Mouse (Mus musculus): ENCODE data around the gene Sac3d1. TPM values are rescaled to one million over a fixed set of nuclear protein-coding genes. Genes with fewer than 3 reads are reported as not detected.

Sac3d1 gene
- total RNA-seq, 2 experiments from 2014 or later = 14.8 to 16.2 TPM

DNA sequence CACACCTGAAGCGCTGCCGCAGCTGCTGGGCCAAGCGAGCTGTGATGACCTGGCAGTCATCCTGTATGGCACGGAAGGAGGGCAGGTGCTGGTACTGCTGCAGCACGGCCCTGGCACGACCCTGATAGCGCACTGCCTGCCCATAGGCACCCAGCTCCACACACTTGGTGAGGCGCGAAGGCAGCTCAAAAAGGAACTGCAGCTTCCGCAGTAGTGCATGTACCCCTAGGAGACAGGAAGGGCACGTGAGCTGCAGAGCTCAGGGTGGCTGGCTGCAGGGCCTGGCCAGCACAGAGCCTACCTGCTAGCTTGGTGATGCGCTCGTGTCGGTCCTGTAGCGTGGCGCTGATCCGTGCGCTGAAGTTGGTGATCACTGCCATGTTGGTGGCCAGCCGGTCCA, 47.2 kb downstream of the Sac3d1 start:
- no peak for DNase-seq (ENCODE audit: low spot score in 2 of 2)

DNA sequence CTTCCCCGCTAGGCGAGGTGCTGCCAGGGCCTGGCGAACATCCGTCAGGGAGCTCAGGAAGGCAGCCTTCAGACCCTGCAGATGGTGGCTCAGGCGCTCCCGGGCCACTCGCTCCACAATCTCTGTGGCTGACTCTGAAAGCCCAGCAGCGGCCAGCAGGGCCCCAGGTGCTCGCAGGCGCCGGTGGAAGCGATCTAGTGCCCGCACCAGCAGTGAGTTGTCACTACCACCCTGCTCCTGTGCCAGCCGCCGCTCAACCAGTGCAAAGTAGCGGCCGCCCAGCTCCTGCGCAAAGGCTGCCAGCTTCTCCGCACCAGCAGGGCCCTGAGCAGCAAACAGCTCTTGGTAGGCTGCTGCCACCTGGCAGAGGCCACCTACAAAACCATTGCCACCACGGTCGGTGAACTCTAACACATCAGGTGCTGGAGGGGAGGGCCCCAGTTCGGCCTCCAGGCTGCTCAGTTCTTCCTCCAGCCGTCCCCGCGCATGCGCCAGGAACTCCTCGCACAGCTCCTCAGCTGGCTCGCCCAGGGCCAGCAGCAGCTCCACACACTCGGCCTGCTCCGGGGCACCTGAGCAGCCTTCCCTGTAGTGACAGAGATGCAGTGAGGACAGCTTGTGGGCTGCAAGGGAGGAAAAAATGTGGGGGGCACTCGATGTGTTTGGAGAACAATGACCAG, 47.7 kb downstream of the Sac3d1 start:
- no peak for DNase-seq (ENCODE audit: low spot score in 2 of 2)

DNA sequence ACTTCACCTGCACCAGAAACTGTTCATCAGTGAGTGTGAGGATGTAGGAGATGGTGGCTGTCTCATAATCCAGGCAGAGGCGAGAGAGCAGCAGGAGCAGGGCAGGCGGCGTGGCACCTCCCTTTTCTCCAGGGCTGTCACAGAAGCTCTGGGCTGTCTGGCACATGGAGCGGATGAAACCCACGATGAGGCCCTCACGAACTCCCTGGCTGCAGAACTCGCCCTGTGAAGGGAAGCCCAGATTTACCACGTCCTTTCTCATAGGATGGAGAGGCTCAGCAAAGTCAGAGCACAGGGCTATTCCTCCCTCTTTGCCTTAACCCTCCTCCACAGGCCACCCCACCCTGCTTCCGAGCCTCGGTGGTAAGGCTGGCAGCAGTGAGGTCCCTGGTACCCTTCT, 48.6 kb downstream of the Sac3d1 start:
- no peak for DNase-seq (ENCODE audit: low spot score in 2 of 2)

DNA sequence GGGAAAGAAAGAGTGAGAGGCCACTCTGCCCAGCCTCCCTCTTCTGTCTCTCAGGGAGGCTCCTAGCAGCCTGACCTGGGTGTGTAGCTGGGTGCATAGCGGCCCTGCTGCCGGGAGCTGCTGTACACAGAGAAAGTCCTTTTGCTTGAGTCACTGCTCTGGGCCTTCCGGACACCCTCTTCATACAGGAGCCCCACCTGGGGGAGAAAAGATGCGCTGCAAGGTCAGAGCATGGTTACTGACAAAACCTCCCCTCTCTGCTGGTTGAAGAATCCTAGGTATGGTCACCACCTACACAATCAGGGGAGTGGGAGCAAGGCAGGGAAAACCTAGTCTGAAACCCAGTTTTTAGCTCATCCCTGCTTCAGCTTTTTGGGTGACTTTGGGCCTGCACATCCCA, 49.5 kb downstream of the Sac3d1 start:
- no peak for DNase-seq (ENCODE audit: low spot score in 2 of 2)

DNA sequence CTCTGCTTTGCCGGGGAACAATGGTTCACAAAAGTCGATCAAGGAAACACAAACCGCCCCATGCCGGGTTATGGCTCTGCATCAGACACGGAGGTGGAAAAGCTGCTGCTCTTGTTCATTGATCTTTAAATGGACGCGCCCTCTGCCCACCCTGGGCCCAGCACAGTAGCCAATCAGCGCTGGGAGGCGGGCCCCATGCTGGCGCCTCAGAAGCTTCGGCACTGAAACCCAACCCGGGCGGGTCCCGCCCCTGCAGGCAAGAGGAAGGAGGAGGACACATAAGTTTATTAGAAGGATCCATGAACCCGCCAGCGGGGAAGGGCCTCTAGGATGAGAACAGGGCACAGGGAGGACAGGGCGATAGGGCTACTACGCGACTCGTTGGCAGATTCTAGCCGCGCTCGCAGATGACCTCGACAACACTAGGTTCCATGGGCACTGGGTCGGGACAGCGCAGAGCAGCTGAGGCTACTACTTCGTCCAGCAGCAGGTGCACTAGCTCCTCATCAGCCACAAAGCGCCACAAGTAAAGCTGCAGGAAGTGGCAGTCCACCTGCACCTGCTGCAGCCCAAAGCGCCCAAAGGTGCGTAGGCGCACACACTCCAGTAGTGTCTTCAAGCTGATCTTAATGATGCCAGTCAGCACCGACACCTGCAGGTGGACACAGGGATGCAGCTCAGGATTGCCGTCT, 50.6 kb downstream of the Sac3d1 start, which contains the start of gene Tm7sf2:
Tm7sf2 (minus strand) TSS at position 650 of the 692 bp plus-strand sequence.
- DNase-seq (ENCODE audit: low spot score in 2 of 2) = peak; percentile 85 to 91

DNA sequence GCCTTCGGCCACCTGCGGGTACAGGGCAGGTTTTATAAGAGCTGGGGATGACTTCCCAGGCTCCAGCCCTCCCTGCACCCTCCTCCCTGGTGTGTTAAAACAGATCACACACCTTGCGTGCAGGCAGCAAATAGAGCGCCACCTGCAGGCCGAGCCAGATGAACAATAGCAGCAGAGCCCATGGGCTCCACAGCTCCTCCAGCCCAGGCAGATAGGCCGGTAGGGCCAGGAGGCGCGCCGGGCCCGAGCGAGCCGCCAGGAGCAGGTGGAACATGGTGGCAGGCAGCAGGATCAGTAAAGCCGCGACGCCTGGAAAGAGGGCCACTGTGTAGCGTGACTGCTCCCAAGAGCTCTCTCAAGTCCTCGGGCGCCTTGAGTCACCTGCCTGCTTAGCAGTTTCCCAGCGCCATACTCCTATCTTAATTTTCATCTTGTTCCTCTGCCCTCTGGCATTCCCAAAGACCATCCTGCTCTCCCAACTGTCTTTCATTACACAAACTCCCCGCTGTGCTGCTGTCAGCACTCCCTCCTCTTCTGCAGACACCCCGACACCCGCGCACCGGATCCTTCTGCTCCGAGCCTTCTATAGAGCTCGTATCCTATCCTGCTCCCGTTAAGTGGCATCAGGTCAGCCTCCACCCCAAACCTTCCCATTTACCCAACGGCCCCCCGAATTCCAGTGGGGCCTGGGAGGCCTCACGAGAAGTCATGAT, 51.3 kb downstream of the Sac3d1 start:
- peak in 1 of 2 experiments; percentile 80 for DNase-seq (ENCODE audit: low spot score in 2 of 2)

DNA sequence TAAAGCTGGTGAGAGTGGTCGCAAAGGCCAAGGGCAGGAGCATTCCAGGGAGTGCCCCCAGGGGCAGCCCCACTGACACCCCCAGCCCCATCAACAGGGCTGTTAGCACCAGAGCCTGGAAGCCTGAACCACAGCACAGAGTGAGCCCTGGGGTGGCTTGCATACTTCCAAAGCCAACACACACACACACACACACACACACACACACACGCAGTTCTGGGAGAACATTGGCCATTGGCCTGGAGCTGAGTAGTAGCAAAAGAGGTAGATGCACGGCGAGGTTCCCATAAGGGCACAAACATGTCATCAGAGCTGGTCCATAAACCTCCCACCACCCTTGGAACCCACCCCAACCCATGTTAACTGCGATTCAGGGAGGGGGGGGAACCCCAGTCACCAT, 51.9 kb downstream of the Sac3d1 start:
- DNase-seq (ENCODE audit: low spot score in 2 of 2) = no peak

Other genes starting within 250 kb of the Sac3d1 start
- 10 to 100 TPM; 16.2 to 16.7 TPM for gene Frmd8, start 243.4 kb downstream of the Sac3d1 start, total RNA-seq (2021)
- gene Slc25a45, start 240.8 kb downstream of the Sac3d1 start, total RNA-seq (2021) = 1 to 10 TPM; 3.7 to 3.8 TPM
- gene Tigd3, start 224.5 kb downstream of the Sac3d1 start, total RNA-seq (2021) = 1 to 10 TPM; 1.5 to 2.6 TPM
- 100 to 1,000 TPM in 1 of 2 experiments, 10 to 100 TPM in 1; 97.8 to 121 TPM for gene Dpf2, start 205.6 kb downstream of the Sac3d1 start, total RNA-seq (2021)
- gene Cdc42ep2, start 193.8 kb downstream of the Sac3d1 start, total RNA-seq (2021) = 10 to 100 TPM; 23.1 to 27.4 TPM
- 10 to 100 TPM; 24.6 to 28.6 TPM for gene Pola2, start 154.4 kb downstream of the Sac3d1 start, total RNA-seq (2021)
- gene Slc22a20, start 132.5 kb downstream of the Sac3d1 start, total RNA-seq (2021) = not detected
- gene Capn1, start 102.8 kb downstream of the Sac3d1 start, total RNA-seq (2021) = 10 to 100 TPM; 70.9 to 79.6 TPM
- gene Syvn1, start 72.1 kb downstream of the Sac3d1 start, total RNA-seq (2021) = 10 to 100 TPM; 28.9 to 30.7 TPM
- 10 to 100 TPM; 45.0 to 46.2 TPM for gene Mrpl49, start 60.9 kb downstream of the Sac3d1 start, total RNA-seq (2021)
- gene Fau, start 60.8 kb downstream of the Sac3d1 start, total RNA-seq (2021) = 1,000 to 10,000 TPM in 1 of 2 experiments, 100 to 1,000 TPM in 1; 949 to 1,029 TPM
- 10 to 100 TPM; 13.2 to 13.4 TPM for gene Znhit2, start 57.5 kb downstream of the Sac3d1 start, total RNA-seq (2021)
- gene Tm7sf2, start 50.3 kb downstream of the Sac3d1 start, total RNA-seq (2021) = 10 to 100 TPM in 1 of 2 experiments, 1 to 10 TPM in 1; 9.9 to 14.7 TPM
- 10 to 100 TPM; 35.4 to 37.7 TPM for gene Vps51, start 41.4 kb downstream of the Sac3d1 start, total RNA-seq (2021)
- not detected for gene Tmem262, start 38.6 kb downstream of the Sac3d1 start, total RNA-seq (2021)
- under 1 TPM in 1 of 2 experiments, not detected in 1; 0.52 TPM for gene Gm28374, start 36.4 kb downstream of the Sac3d1 start, total RNA-seq (2021)
- gene Zfpl1, start 33.7 kb downstream of the Sac3d1 start, total RNA-seq (2021) = 10 to 100 TPM; 28.5 to 34.6 TPM
- 1 to 10 TPM; 7.7 to 8.1 TPM for gene Cdca5, start 33.7 kb downstream of the Sac3d1 start, total RNA-seq (2021)
- gene AC131692.1, start 24.2 kb downstream of the Sac3d1 start, total RNA-seq (2021) = under 1 TPM in 1 of 2 experiments, not detected in 1; 0.54 TPM
- under 1 TPM; 0.27 to 0.44 TPM for gene Naaladl1, start 12.9 kb downstream of the Sac3d1 start, total RNA-seq (2021)
- 10 to 100 TPM; 16.2 to 17.1 TPM for gene Snx15, start 9.7 kb upstream of the Sac3d1 start, total RNA-seq (2021)
- gene Batf2, start 22.3 kb upstream of the Sac3d1 start, total RNA-seq (2021) = under 1 TPM; 0.26 to 0.42 TPM
- gene Arl2, start 22.9 kb upstream of the Sac3d1 start, total RNA-seq (2021) = 10 to 100 TPM; 60.2 to 61.7 TPM
- not detected for gene Majin, start 65.7 kb upstream of the Sac3d1 start, total RNA-seq (2021)
- gene Gpha2, start 107.7 kb upstream of the Sac3d1 start, total RNA-seq (2021) = not detected
- gene Ppp2r5b, start 117.2 kb upstream of the Sac3d1 start, total RNA-seq (2021) = 10 to 100 TPM; 26.2 to 26.4 TPM
- gene Atg2a, start 123.0 kb upstream of the Sac3d1 start, total RNA-seq (2021) = 10 to 100 TPM; 15.5 to 16.7 TPM
- 10 to 100 TPM; 91.3 to 93.9 TPM for gene Ehd1, start 158.1 kb upstream of the Sac3d1 start, total RNA-seq (2021)
- gene Cdc42bpg, start 187.8 kb upstream of the Sac3d1 start, total RNA-seq (2021) = 1 to 10 TPM; 6.9 to 7.7 TPM
- 10 to 100 TPM; 23.6 to 24.5 TPM for gene Men1, start 216.3 kb upstream of the Sac3d1 start, total RNA-seq (2021)
- gene Map4k2, start 222.5 kb upstream of the Sac3d1 start, total RNA-seq (2021) = 10 to 100 TPM; 18.4 to 21.4 TPM
- gene Sf1, start 245.0 kb upstream of the Sac3d1 start, total RNA-seq (2021) = 100 to 1,000 TPM; 150 to 183 TPM